8 mouse cellular contexts compared by ENCODE assay signal in genomic region chr3:101376538-101377247, GRCm38 (mm10). TPM values are rescaled to one million over a fixed set of nuclear protein-coding genes. Genes with fewer than 3 reads are reported as not detected.
DNase-seq lines count a peak whose midpoint lies in the region; ATAC-seq and TF ChIP-seq lines count a peak whose summit lies in the region.

Gene Igsf3, plus strand, starts transcription at chr3:101377083.

- 6% methylated on average over 56 of the region's 56 CpGs for WGBS in cerebellum, adult 2 months
- WGBS in forebrain, postnatal 0 days, result 5% methylated on average over 36 of the region's 56 CpGs
- 4% methylated on average over 37 of the region's 56 CpGs for WGBS in hindbrain, embryonic 11.5 days

- no peaks in the 10 kb centered on the region for H3K27me3 ChIP-seq in cerebellum, adult 2 months (ENCODE audit: control insufficient read depth, insufficient read depth, low read length)
- no peaks in the 10 kb centered on the region for H3K27me3 ChIP-seq in forebrain, postnatal 0 days (ENCODE audit: insufficient read depth, low read length)
- no peaks in the 10 kb centered on the region for H3K27me3 ChIP-seq in hindbrain, embryonic 11.5 days (ENCODE audit: control insufficient read depth, insufficient read depth, low read length)

- no peaks in the 10 kb centered on the region for H3K9me3 ChIP-seq in forebrain, postnatal 0 days (ENCODE audit: low read length)
- H3K9me3 ChIP-seq in hindbrain, embryonic 11.5 days (ENCODE audit: control insufficient read depth, low read length), result no peaks in the 10 kb centered on the region

- H3K36me3 ChIP-seq in forebrain, postnatal 0 days (ENCODE audit: insufficient read depth), result no peaks in the 10 kb centered on the region
- no peaks in the 10 kb centered on the region for H3K36me3 ChIP-seq in hindbrain, embryonic 11.5 days (ENCODE audit: control insufficient read depth, insufficient read depth, low read length)

- peak within 1 kb of the TSS; percentile 67 for H3K4me3 ChIP-seq in cerebellum, adult 2 months (replicated peaks; ENCODE audit: insufficient read depth, low read depth, low read length)
- H3K4me3 ChIP-seq in forebrain, postnatal 0 days (ENCODE audit: low read depth, low read length), result peak within 1 kb of the TSS; percentile 81
- H3K4me3 ChIP-seq in hindbrain, embryonic 11.5 days (ENCODE audit: low read depth, low read length), result peak within 1 kb of the TSS; percentile 88

- TF ChIP-seq POLR2A in cerebellum, adult 2 months (IDR thresholded peaks at IDR 0.05; ENCODE audit: borderline replicate concordance, insufficient read depth, low read length), result no peak

- peak; percentile 89 for DNase-seq in Muller cell, postnatal 12 days (ENCODE audit: inconsistent ontology term)
- peak; percentile 66 to 72 for DNase-seq in cerebellum, adult 2 months
- peak; percentile 75 for DNase-seq in forebrain, postnatal 0 days
- DNase-seq in hindbrain, embryonic 11.5 days (ENCODE audit: low spot score), result peak; percentile 92
- peak in 1 of 2 experiments; percentile 42 for DNase-seq in layer of hippocampus, postnatal 25 days (ENCODE audit: extremely low spot score in 1 of 2, low spot score in 1 of 2)
- DNase-seq in lung, postnatal 10 days, result peak; percentile 84
- DNase-seq in retina, postnatal 1 day, result peak; percentile 91
- peak; percentile 95 for DNase-seq in thymus, postnatal 4 days

- ATAC-seq in forebrain, postnatal 0 days, result peak; percentile 76
- ATAC-seq in hindbrain, embryonic 11.5 days (ENCODE audit: low FRiP score), result peak; percentile 92

- peak within 1 kb of the TSS; percentile 87 for H3K9ac ChIP-seq in forebrain, postnatal 0 days
- H3K9ac ChIP-seq in hindbrain, embryonic 11.5 days (ENCODE audit: low read depth, low read length), result peak within 1 kb of the TSS; percentile 87

- TF ChIP-seq CTCF in cerebellum, adult 2 months (IDR thresholded peaks at IDR 0.05; ENCODE audit: borderline replicate concordance, insufficient read depth, low read depth, low read length), result no peak
- no peak for TF ChIP-seq CTCF in forebrain, postnatal 0 days (IDR thresholded peaks at IDR 0.05; ENCODE audit: low read depth)

- no peaks in the 10 kb centered on the region for H3K4me1 ChIP-seq in cerebellum, adult 2 months (ENCODE audit: control insufficient read depth, insufficient read depth, low read length)
- H3K4me1 ChIP-seq in forebrain, postnatal 0 days (ENCODE audit: insufficient read depth), result peaks cover 29% of the 10 kb centered on the region
- peaks cover 5% of the 10 kb centered on the region for H3K4me1 ChIP-seq in hindbrain, embryonic 11.5 days (replicated peaks; ENCODE audit: control insufficient read depth, insufficient read depth, low read length)

- H3K27ac ChIP-seq in cerebellum, adult 2 months (ENCODE audit: insufficient read depth, low read length), result no peak within 1 kb of the TSS
- H3K27ac ChIP-seq in forebrain, postnatal 0 days (ENCODE audit: low read depth, low read length), result peak within 1 kb of the TSS; percentile 78
- peak within 1 kb of the TSS; percentile 43 for H3K27ac ChIP-seq in hindbrain, embryonic 11.5 days (ENCODE audit: low read depth, low read length)

- H3K4me2 ChIP-seq in forebrain, postnatal 0 days (ENCODE audit: low read depth), result peak within 1 kb of the TSS; percentile 81
- H3K4me2 ChIP-seq in hindbrain, embryonic 11.5 days (replicated peaks; ENCODE audit: low read depth, low read length), result peak within 1 kb of the TSS; percentile 95

RNA-seq across cellular contexts. Expression of gene Igsf3, which starts in this region (rescaled TPM):
- 4.3 and 5.1 TPM in 2 replicates for polyA plus RNA-seq in cerebellum, adult 2 months (2012; rRNA removed)
- 54.8 and 74.0 TPM in 2 replicates for total RNA-seq in forebrain, postnatal 0 days (2014; rRNA removed)
- polyA plus RNA-seq in forebrain, postnatal 0 days (2015; fragmentation: Nextera tagmentation; extraction: Ambion mirVana), result 59.9 and 77.0 TPM in 2 replicates
- 23.8 and 27.6 TPM in 2 replicates for polyA plus RNA-seq in hindbrain, embryonic 11.5 days (2014; fragmentation: Nextera tagmentation; extraction: Ambion mirVana)
- 10 to 100 TPM; 18.8 to 24.3 TPM for total RNA-seq in layer of hippocampus, postnatal 25 days (2021)
